Mouse (Mus musculus) limb, embryonic 14.5 days (tissue): ENCODE measurements around the gene Gnptg. TPM values are rescaled to one million over a fixed set of nuclear protein-coding genes. Genes with fewer than 3 reads are reported as not detected.
A peak's percentile ranks its signal among the peaks of the same experiment; 100 is the strongest.

ENCODE experiments used
- ATAC-seq: fragments of 200-750 bp; cut with Nextera tagmentation; 2 replicates; pipeline ENCODE4 v1.8.0; 2017; ENCODE audit warnings: low read depth, moderate number of reproducible peaks, moderate TSS enrichment; ENCODE audit not compliant: low FRiP score
- DNase-seq: peaks from one replicate; pipeline ENCODE4 v3.0.0-alpha.2; 2015; ENCODE audit warnings: low spot score
- H3K27ac ChIP-seq: fragments of 300-500 bp; sonication (generic); replicated peaks from 2 replicates; pipeline ENCODE4 v1.5.1; 2014; ENCODE audit warnings: low read depth, mild to moderate bottlenecking, low read length, moderate library complexity, mixed read lengths
- H3K27me3 ChIP-seq: fragments of 300-500 bp; sonication (generic); 2 replicates; pipeline ENCODE4 v1.6.1; 2014; ENCODE audit warnings: low read length, mixed read lengths; ENCODE audit not compliant: control insufficient read depth, insufficient read depth
- H3K36me3 ChIP-seq: fragments of 300-500 bp; sonication (generic); 2 replicates; pipeline ENCODE4 v1.6.1; 2014; ENCODE audit warnings: mild to moderate bottlenecking, low read length, moderate library complexity, mixed read lengths; ENCODE audit not compliant: control insufficient read depth, insufficient read depth
- H3K4me1 ChIP-seq: fragments of 300-500 bp; sonication (generic); 2 replicates; pipeline ENCODE4 v1.6.1; 2014; ENCODE audit warnings: antibody characterized with exemption, low read length, mixed read lengths; ENCODE audit not compliant: control insufficient read depth, insufficient read depth
- H3K4me2 ChIP-seq: fragments of 300-500 bp; sonication (generic); replicated peaks from 2 replicates; pipeline ENCODE4 v1.6.1; 2014; ENCODE audit warnings: low read depth, mild to moderate bottlenecking, low read length, moderate library complexity; ENCODE audit not compliant: severe bottlenecking
- H3K4me3 ChIP-seq: fragments of 300-500 bp; sonication (generic); replicated peaks from 2 replicates; pipeline ENCODE4 v1.5.1; 2014; ENCODE audit warnings: low read length
- H3K9ac ChIP-seq: fragments of 300-500 bp; sonication (generic); 2 replicates; pipeline ENCODE4 v1.6.1; 2014; ENCODE audit warnings: mild to moderate bottlenecking, low read depth, low read length, moderate library complexity; ENCODE audit not compliant: severe bottlenecking
- H3K9me3 ChIP-seq: fragments of 300-500 bp; sonication (generic); 2 replicates; pipeline ENCODE4 v1.6.1; 2016; ENCODE audit warnings: low read length; ENCODE audit not compliant: control insufficient read depth
- POLR2A ChIP-seq: fragments of 200-500 bp; IDR thresholded peaks from 2 replicates; pipeline ENCODE4 v1.8.0; 2012; ENCODE audit warnings: inconsistent platforms, mild to moderate bottlenecking, moderate library complexity, borderline replicate concordance; ENCODE audit not compliant: insufficient read depth, insufficient read length; ENCODE audit errors: extremely low read depth
- WGBS: fragments of 180-500 bp; shearing (Covaris S2); extraction: QIAGEN DNeasy Blood & Tissue Kit; methylation state at CpG from one replicate; pipeline ENCODE4 v1.1.7; 2014; 5-methylcytosine and 5-hydroxymethylcytosine counted together
- polyA plus RNA-seq, 2 experiments: library from polyadenylated mRNA; depleted of rRNA in 1 of 2; stranded (reverse) in 1 of 2; unstranded in 1 of 2; fragments of >200 nt; fragmentation: Nextera tagmentation in 1 of 2; extraction: Ambion mirVana in 1 of 2; gene quantifications; 2 replicates each; pipeline versions ENCODE4 v1.2.1 to v1.2.3; 2012 to 2014

Gene Gnptg
- polyA plus RNA-seq, 2 experiments: 29.4 to 30.9 TPM

DNA sequence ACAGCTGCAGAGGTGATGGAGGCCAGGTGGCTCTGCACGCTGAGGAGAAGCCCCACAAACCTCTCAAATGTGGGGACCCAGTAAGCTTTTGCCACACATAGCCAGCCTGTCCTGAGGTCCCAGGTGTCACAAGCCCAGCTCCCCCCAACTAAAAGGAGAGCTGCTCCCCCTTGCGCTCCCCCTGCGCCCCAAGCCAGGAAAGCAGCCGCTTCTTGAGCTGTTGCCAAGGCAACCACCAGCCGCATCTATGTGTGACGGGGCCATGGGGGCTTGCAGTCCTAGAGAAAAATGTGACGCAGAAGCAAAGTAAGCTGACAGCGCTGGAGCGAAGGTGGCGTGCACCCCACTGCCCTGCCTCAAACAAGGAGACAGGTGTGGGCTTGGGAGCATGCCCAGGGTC, 13.8 kb upstream of the Gnptg start:
- 25% methylated on average over 7 of the region's 10 CpGs for WGBS
- Histone ChIP-seq H3K9me3 (no peaks in the 10 kb centered on the region), H3K4me3 (no peak overlapping the region), H3K27ac (no peak overlapping the region), H3K36me3 (0 out of 2 replicates have a peak, but pooled peaks cover 2% of the 10 kb centered on the region), H3K4me2 (no peak overlapping the region), H3K9ac (0 out of 2 replicates have a peak overlapping the region, but pooled peaks have one; percentile 4), H3K27me3 (peaks cover 26% of the 10 kb centered on the region), H3K4me1 (peaks cover 8% of the 10 kb centered on the region)
- ATAC-seq: no peak
- TF ChIP-seq POLR2A: no peak
- DNase-seq: no peak

- H3K9me3 ChIP-seq: no peaks in the 10 kb centered on the region
- no peak overlapping the region for H3K27ac ChIP-seq
- H3K9ac ChIP-seq: no peak overlapping the region
- DNase-seq: no peak
- peaks cover 26% of the 10 kb centered on the region for H3K27me3 ChIP-seq
- no peak overlapping the region for H3K4me3 ChIP-seq
- ATAC-seq: no peak
- no peaks in the 10 kb centered on the region for H3K36me3 ChIP-seq
- WGBS: 37% methylated on average over 3 of the region's 3 CpGs
- no peak for TF ChIP-seq POLR2A
- peaks cover 8% of the 10 kb centered on the region for H3K4me1 ChIP-seq
- no peak overlapping the region for H3K4me2 ChIP-seq
These were observed 12.7 kb upstream of the Gnptg start for GRCm38 (mm10) chr17:25252643-25253042.

DNA sequence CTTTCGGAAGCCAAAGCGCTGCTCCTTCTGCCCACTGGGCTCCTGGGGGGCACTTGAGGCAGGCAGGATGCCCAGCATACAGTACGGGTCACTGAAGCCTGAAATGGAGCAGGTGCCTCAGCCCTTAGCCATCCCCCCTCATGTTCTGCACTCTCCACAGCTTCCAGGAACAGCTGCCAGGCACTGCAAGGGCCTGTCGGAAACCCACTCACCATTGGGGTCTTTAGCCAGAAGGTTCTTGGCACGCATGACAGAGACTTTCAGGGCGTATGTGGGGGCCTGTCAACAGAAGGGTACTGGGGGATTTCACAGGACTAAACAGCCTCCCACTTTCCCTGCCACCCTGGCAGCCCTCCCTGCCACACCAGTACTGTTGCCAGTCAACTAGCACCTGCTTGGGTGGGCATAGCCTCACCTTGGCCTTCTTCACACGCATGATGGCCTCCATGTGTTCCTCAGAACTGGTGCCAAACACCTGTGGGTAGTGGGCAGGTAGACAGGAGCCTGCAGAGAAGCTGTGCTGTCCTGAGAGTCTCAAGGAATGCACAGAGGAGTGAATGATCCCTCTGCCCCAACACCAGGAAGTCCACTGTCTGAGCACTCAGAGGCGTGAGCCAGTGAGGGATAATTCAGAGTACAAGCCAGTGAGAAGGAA, 10.4 kb upstream of the Gnptg start:
- Histone ChIP-seq H3K9me3 (no peaks in the 10 kb centered on the region), H3K27me3 (peaks cover 15% of the 10 kb centered on the region), H3K9ac (no peak overlapping the region), H3K4me3 (no peak overlapping the region), H3K27ac (no peak overlapping the region), H3K4me2 (no peak overlapping the region), H3K4me1 (no peaks in the 10 kb centered on the region), H3K36me3 (no peaks in the 10 kb centered on the region)
- no peak for ATAC-seq
- 84% methylated on average over 8 of the region's 8 CpGs for WGBS
- TF ChIP-seq POLR2A: no peak
- DNase-seq: no peak

DNA sequence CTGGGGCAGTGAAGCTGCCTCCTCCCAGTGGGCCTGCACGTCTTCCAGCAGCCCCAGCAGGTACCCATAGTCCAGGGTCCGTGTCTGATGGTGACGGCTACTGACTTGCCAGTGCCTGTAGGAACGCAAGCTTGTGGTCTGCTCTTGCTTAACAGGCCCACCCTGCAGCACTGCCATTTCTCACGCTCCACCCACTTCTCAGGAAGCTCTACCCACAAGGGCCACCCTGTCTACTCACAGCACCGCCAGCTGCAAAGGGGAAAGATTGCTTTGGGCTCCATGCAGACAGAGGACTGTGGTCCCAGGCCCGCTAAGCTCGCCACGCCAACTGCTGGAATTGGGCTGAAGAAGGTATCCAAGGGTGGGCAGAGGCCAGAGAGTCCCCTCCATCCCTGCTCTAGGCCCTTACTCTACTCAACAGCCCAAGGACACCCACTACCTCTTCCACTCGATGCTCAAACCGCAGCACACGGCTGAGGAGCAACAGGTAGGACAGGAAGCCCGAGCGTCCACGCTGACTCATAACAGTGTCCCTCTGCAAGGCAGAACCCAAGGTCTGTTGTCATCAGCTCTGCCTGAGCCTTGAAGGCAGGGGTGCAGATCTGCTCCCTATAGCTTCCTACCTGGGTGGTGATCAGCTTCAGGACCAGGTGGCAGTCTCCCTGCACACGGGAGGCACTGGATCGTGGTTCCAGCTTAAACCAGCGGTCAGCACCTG, 8.3 kb upstream of the Gnptg start:
- no peak for TF ChIP-seq POLR2A
- Histone ChIP-seq H3K27me3 (peaks cover under 1% of the 10 kb centered on the region; the same call in 1 of the 2 replicates), H3K9ac (no peak overlapping the region), H3K4me1 (no peaks in the 10 kb centered on the region), H3K36me3 (peaks cover 19% of the 10 kb centered on the region), H3K9me3 (no peaks in the 10 kb centered on the region), H3K27ac (no peak overlapping the region), H3K4me3 (no peak overlapping the region), H3K4me2 (no peak overlapping the region)
- ATAC-seq: no peak
- 76% methylated on average over 18 of the region's 18 CpGs for WGBS
- no peak for DNase-seq

- no peak for TF ChIP-seq POLR2A
- DNase-seq: no peak
- Histone ChIP-seq H3K27me3 (no peaks in the 10 kb centered on the region), H3K9me3 (no peaks in the 10 kb centered on the region), H3K36me3 (peaks cover 29% of the 10 kb centered on the region), H3K4me1 (peaks cover 9% of the 10 kb centered on the region), H3K27ac (no peak overlapping the region), H3K9ac (no peak overlapping the region), H3K4me2 (no peak overlapping the region), H3K4me3 (no peak overlapping the region)
- ATAC-seq: no peak
- 76% methylated on average over 16 of the region's 16 CpGs for whole genome bisulfite sequencing
These were observed 4.3 kb upstream of the Gnptg start for GRCm38 (mm10) chr17:25244239-25244638.
